Mouse (Mus musculus) embryonic fibroblast, embryonic 13.5 days (primary cell): ENCODE data around the gene Sar1a. TPM values are rescaled to one million over a fixed set of nuclear protein-coding genes. Genes with fewer than 3 reads are reported as not detected.

Source experiments
- H3K27ac ChIP-seq: 2 replicates; pipeline ENCODE4 v1.5.1; 2012; ENCODE audit warnings: low read length, control low read depth, inconsistent platforms; ENCODE audit not compliant: insufficient read depth
- H3K4me1 ChIP-seq: 2 replicates; pipeline ENCODE4 v1.6.1; 2011; ENCODE audit warnings: low read length; ENCODE audit not compliant: control insufficient read depth, insufficient read depth
- H3K4me3 ChIP-seq: 2 replicates; pipeline ENCODE4 v1.5.1; 2011; ENCODE audit warnings: mild to moderate bottlenecking, control low read depth, low read length; ENCODE audit not compliant: insufficient read depth
- CTCF ChIP-seq: IDR thresholded peaks from 2 replicates; pipeline ENCODE4 v1.5.1; 2011; ENCODE audit warnings: mild to moderate bottlenecking, control low read depth, low read length, moderate library complexity, borderline replicate concordance; ENCODE audit not compliant: insufficient read depth
- POLR2A ChIP-seq: IDR thresholded peaks from 2 replicates; pipeline ENCODE4 v1.6.1; 2011; ENCODE audit warnings: low read depth, mild to moderate bottlenecking, control low read depth, low read length, moderate library complexity
- polyA plus RNA-seq: library from polyadenylated mRNA; stranded (reverse); fragments of >200 nt; gene quantifications from 2 replicates; pipeline ENCODE4 v1.2.4, GENCODE M21; 2011; ENCODE audit warnings: low read depth; ENCODE audit not compliant: missing spikeins, insufficient read length

Sar1a gene
- polyA plus RNA-seq = 249 and 278 TPM in 2 replicates

GRCm38 (mm10) chr10:61680015-61680913, at the start of gene Sar1a:
Sar1a (plus strand) TSS chr10:61680299.
- TF ChIP-seq POLR2A (peak; percentile 94), CTCF (no peak)
- H3K4me1 ChIP-seq = no peaks in the 10 kb centered on the region
- peak within 1 kb of the TSS; percentile 96 for H3K27ac ChIP-seq
- peak within 1 kb of the TSS; percentile 98 for H3K4me3 ChIP-seq

GRCm38 (mm10) chr10:61632445-61632844, 47.7 kb upstream of the Sar1a start:
- H3K4me3 ChIP-seq = no peak overlapping the region
- no peak overlapping the region for H3K27ac ChIP-seq
- TF ChIP-seq POLR2A (no peak), CTCF (no peak)
- no peaks in the 10 kb centered on the region; the same call in 1 of the 2 replicates for H3K4me1 ChIP-seq

DNA sequence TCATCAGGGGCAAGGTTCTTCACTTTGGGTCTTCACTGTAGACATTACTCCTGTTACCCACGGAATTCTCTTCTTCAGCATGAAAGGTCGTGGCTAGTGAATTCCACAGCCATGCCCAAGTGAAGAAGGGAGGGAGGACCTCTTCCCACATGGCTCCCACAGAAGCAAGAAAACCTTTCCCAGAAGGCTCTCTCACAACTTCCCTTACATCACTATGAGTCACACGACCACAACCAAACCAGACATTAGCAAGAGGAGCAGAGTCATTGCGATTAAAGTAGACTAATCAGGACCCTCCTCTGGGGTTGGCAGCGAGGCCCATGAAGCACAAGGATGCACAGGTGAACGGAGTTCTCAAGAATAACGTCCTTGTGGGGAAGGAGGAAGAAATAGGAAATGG, 43.0 kb upstream of the Sar1a start:
- H3K4me1 ChIP-seq = no peaks in the 10 kb centered on the region; the same call in 1 of the 2 replicates
- no peak for TF ChIP-seq POLR2A
- no peak for TF ChIP-seq CTCF
- H3K4me3 ChIP-seq = no peak overlapping the region
- 0 out of 2 replicates have a peak overlapping the region, but pooled peaks have one; percentile 9 for H3K27ac ChIP-seq

DNA sequence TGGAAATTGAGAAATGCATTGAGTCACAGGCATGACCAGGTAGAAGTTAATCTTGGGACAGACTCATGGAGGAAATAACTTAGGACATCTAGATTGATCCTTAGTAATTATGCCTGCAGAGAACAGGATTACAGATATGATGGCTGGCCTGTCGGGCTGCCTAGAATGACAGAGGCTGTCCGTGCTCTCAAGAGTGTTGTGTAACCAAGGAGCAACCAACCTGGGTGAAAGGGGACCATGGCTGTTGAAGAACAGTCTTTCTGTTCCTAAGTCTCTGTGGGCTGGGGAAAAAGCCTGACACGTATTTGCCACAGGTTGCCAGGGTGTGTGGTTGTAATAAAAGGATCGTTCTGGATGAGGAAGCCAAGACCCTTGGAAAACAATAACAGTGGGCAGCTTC, 39.7 kb upstream of the Sar1a start:
- Histone ChIP-seq H3K4me3 (no peak overlapping the region), H3K4me1 (no peaks in the 10 kb centered on the region; the same call in 1 of the 2 replicates), H3K27ac (no peak overlapping the region)
- TF ChIP-seq POLR2A (no peak), CTCF (no peak)

- Histone ChIP-seq H3K4me1 (no peaks in the 10 kb centered on the region), H3K4me3 (no peak overlapping the region), H3K27ac (no peak overlapping the region)
- TF ChIP-seq CTCF (no peak), POLR2A (no peak)
Measured at GRCm38 (mm10) chr10:61646557-61646956, 33.5 kb upstream of the Sar1a start.

GRCm38 (mm10) chr10:61647790-61648736, 32.0 kb upstream of the Sar1a start, which contains the start of gene Ppa1:
Ppa1 (plus strand) TSS chr10:61648552.
- H3K4me3 ChIP-seq = peak within 1 kb of the TSS; percentile 92
- TF ChIP-seq POLR2A = peak; percentile 89
- no peak for TF ChIP-seq CTCF
- H3K4me1 ChIP-seq = no peaks in the 10 kb centered on the region
- H3K27ac ChIP-seq = peak within 1 kb of the TSS; percentile 71

GRCm38 (mm10) chr10:61648737-61649645, 31.1 kb upstream of the Sar1a start:
- H3K4me1 ChIP-seq = no peaks in the 10 kb centered on the region
- peak overlapping the region; percentile 92 for H3K4me3 ChIP-seq
- peak overlapping the region; percentile 16; the same call in 1 of the 2 replicates for H3K27ac ChIP-seq
- TF ChIP-seq POLR2A = no peak
- no peak for TF ChIP-seq CTCF

DNA sequence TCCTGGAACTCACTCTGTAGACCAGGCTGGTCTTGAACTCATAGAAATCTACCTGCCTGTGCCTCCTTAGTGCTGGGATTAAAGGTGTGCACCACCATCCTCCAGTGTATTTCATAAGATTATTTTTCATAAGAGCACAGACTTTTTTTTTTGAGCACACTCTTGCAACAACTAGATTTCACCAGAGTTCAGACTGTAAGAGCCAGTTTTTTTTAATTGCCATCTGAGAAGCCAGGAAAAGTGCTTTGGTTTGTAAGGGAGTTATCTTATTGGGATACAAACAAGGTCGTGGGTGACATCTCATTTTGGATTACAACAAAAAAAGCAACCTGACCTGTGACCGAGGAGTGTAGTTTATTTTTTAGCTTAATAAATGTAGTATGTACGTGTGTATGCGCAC, 26.0 kb upstream of the Sar1a start:
- TF ChIP-seq CTCF = no peak
- TF ChIP-seq POLR2A = no peak
- Histone ChIP-seq H3K4me1 (no peaks in the 10 kb centered on the region), H3K27ac (no peak overlapping the region), H3K4me3 (no peak overlapping the region)
